Mouse (Mus musculus) layer of hippocampus, postnatal 14 days (tissue): ENCODE data around the gene Doxl2. TPM values are rescaled to one million over a fixed set of nuclear protein-coding genes. Genes with fewer than 3 reads are reported as not detected.

Experiments used
- DNase-seq, 2 experiments: peaks; one replicate each; pipeline ENCODE4 v3.0.0; 2021 to 2022; ENCODE audit warnings: low spot score in 2 of 2, mixed read lengths in 1 of 2
- total RNA-seq, 2 experiments: library from RNA; stranded (reverse); gene quantifications; 2 replicates each; pipeline ENCODE4 v1.2.3; 2021

Gene Doxl2
- total RNA-seq, 2 experiments from 2014 or later = not detected

GRCm38 (mm10) chr6:49009161-49009555 is 34.4 kb downstream of the Doxl2 start:
- DNase-seq = no peak

- no peak for DNase-seq
Observed at GRCm38 (mm10) chr6:49009665-49010064, 34.9 kb downstream of the Doxl2 start.

DNA sequence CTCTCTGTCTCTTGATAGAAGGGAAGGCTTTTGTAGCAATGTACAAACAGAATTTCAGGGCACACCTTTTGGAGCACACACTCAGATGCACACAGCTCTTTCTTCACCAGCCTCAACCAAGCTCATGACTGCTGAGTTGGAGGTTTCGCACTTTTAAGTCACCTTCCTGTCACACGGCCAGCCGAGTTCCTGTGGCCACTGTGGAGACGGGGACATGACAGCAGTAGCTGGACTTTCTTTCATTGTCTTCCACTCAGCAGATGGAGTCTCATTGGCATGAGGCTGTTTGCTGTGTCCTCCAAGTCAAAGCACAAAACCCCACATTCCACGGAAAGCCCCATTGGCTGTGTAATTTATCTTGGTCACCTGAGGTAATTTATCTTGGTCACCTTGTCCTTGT is 36.4 kb downstream of the Doxl2 start:
- DNase-seq = no peak

DNA sequence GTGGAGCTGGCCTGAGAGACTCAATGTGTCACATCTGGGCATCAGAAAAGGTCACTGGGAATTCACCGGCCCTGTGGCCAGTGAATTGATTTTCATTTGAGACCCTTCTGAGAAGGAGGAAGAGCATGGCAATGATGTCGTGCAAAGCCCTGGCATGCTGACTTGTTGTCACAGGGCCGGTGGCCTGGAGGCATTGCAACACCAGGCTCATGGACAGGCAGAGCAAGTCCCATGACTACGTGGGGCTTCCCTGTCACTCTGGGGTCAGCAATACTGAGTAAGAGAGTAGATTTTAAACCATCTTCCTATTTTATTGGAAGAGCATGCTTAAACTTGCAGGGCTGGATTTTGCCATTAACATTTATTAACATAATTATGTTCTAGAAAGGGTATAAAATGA is 38.3 kb downstream of the Doxl2 start:
- no peak for DNase-seq

DNA sequence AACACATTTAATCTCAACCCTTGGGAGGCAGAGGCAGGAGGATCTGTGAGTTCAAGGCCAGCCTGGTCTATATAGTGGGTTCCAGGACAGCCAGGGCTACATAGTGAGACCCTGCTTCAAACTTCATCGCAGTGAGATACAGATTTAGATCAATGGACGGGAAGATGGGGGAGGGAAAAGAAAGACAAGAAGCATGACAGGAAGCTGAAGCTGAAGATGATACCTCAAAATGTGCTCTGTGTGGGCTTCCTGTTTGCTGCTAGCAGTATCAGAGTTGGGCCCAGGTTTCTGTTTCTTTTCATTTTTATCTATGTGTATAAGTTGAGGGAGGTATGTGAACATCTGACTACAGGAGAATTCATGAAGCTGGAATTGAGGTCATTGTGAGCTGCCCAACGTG is 38.7 kb downstream of the Doxl2 start:
- DNase-seq = no peak

DNA sequence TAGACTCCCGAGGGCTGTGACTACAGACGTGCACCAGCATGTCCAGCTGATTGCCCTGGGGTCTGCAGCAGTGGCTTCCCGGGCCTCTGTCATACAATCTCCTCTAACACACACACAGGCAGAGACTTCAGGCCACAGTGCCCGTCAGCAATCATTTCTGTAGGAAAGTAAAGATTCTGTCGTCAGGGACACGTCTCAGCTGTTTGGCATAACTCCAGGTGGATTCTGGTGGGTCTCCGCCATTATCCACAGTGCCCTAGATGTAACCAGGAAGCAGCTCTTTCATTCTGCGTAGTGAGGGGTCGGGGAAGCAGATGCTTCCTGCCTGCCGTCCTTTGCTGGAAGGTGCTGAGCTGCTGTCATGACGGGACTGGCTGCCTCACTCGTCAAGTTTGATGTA is 42.4 kb downstream of the Doxl2 start:
- DNase-seq = no peak

GRCm38 (mm10) chr6:49019341-49019740 is 44.6 kb downstream of the Doxl2 start:
- no peak for DNase-seq

- DNase-seq = peak; percentile 45 to 89
Observed at GRCm38 (mm10) chr6:49021141-49022012, 46.6 kb downstream of the Doxl2 start.

GRCm38 (mm10) chr6:49022384-49022783 is 47.6 kb downstream of the Doxl2 start:
- no peak for DNase-seq

GRCm38 (mm10) chr6:49023315-49023714 is 48.6 kb downstream of the Doxl2 start:
- no peak for DNase-seq

- no peak for DNase-seq
Observed at GRCm38 (mm10) chr6:49025290-49025689, 50.5 kb downstream of the Doxl2 start.

GRCm38 (mm10) chr6:49026496-49026895 is 51.7 kb downstream of the Doxl2 start:
- DNase-seq = no peak

- no peak for DNase-seq
Observed at GRCm38 (mm10) chr6:49028019-49028418, 53.3 kb downstream of the Doxl2 start.

Other genes with a start within 250 kb of the Doxl2 start
- gene Gimap1, start 235.9 kb upstream of the Doxl2 start, total RNA-seq = 1 to 10 TPM; 2.1 to 2.6 TPM
- gene Gimap5, start 228.8 kb upstream of the Doxl2 start, total RNA-seq = 1 to 10 TPM; 1.3 to 1.7 TPM
- gene Gimap3, start 204.1 kb upstream of the Doxl2 start, total RNA-seq = not detected
- 10 to 100 TPM; 18.3 to 19.8 TPM for gene Tmem176a, start 134.0 kb upstream of the Doxl2 start, total RNA-seq
- 10 to 100 TPM; 47.2 to 52.1 TPM for gene Tmem176b, start 133.5 kb upstream of the Doxl2 start, total RNA-seq
- not detected for gene Aoc1, start 102.1 kb upstream of the Doxl2 start, total RNA-seq
- gene 1600015I10Rik, start 45.1 kb upstream of the Doxl2 start, total RNA-seq = not detected
- gene Svs1, start 11.9 kb downstream of the Doxl2 start, total RNA-seq = not detected
- gene Gpnmb, start 61.6 kb downstream of the Doxl2 start, total RNA-seq = under 1 TPM; 0.86 to 0.99 TPM
- 10 to 100 TPM; 25.7 to 31.4 TPM for gene Malsu1, start 98.8 kb downstream of the Doxl2 start, total RNA-seq
- gene Igf2bp3, start 240.0 kb downstream of the Doxl2 start, total RNA-seq = under 1 TPM; 0.24 to 0.35 TPM